Mouse (Mus musculus) liver, embryonic 16.5 days (tissue): ENCODE measurements around the gene Cxcr4. TPM values are rescaled to one million over a fixed set of nuclear protein-coding genes. Genes with fewer than 3 reads are reported as not detected.

Experiments used
- ATAC-seq: fragments of 200-750 bp; cut with Nextera tagmentation; 2 replicates; pipeline ENCODE4 v1.8.0; 2017; ENCODE audit warnings: low read depth, mild to moderate bottlenecking, moderate number of reproducible peaks, moderate library complexity
- H3K27ac ChIP-seq: fragments of 300-500 bp; sonication (generic); 2 replicates; pipeline ENCODE4 v1.5.1; 2014; ENCODE audit warnings: mild to moderate bottlenecking, low read length
- H3K27me3 ChIP-seq: fragments of 300-500 bp; sonication (generic); 2 replicates; pipeline ENCODE4 v1.6.1; 2014; ENCODE audit warnings: low read depth, low read length, mixed read lengths; ENCODE audit not compliant: control insufficient read depth, insufficient read depth
- H3K36me3 ChIP-seq: fragments of 300-500 bp; sonication (generic); 2 replicates; pipeline ENCODE4 v1.6.1; 2014; ENCODE audit warnings: mild to moderate bottlenecking; ENCODE audit not compliant: control insufficient read depth, insufficient read depth
- H3K4me1 ChIP-seq: fragments of 300-500 bp; sonication (generic); 2 replicates; pipeline ENCODE4 v1.6.1; 2014; ENCODE audit warnings: low read depth, low read length, mixed read lengths; ENCODE audit not compliant: control insufficient read depth
- H3K4me2 ChIP-seq: fragments of 300-500 bp; sonication (generic); 2 replicates; pipeline ENCODE4 v1.6.1; 2014; ENCODE audit warnings: low read depth, low read length, mixed read lengths
- H3K4me3 ChIP-seq: fragments of 300-500 bp; sonication (generic); 2 replicates; pipeline ENCODE4 v1.5.1; 2014; ENCODE audit warnings: low read depth, mild to moderate bottlenecking, low read length
- H3K9ac ChIP-seq: fragments of 300-500 bp; sonication (generic); 2 replicates; pipeline ENCODE4 v1.6.1; 2014; ENCODE audit warnings: low read depth, low read length
- H3K9me3 ChIP-seq: fragments of 300-500 bp; sonication (generic); replicated peaks from 2 replicates; pipeline ENCODE4 v1.6.1; 2016; ENCODE audit warnings: low read length; ENCODE audit not compliant: control insufficient read depth
- WGBS: fragments of 180-500 bp; shearing (Covaris S2); extraction: QIAGEN DNeasy Blood & Tissue Kit; methylation state at CpG from one replicate; pipeline ENCODE4 v1.1.7; 2014; ENCODE audit not compliant: insufficient replicate concordance; 5-methylcytosine and 5-hydroxymethylcytosine counted together
- polyA plus RNA-seq: library from polyadenylated mRNA; unstranded; fragments of >200 nt; fragmentation: Nextera tagmentation; extraction: Ambion mirVana; gene quantifications from 2 replicates; pipeline ENCODE4 v1.2.1, GENCODE M21; 2015

Gene Cxcr4
- polyA plus RNA-seq, 1 experiment from 2014 or later = 2.5 TPM

DNA sequence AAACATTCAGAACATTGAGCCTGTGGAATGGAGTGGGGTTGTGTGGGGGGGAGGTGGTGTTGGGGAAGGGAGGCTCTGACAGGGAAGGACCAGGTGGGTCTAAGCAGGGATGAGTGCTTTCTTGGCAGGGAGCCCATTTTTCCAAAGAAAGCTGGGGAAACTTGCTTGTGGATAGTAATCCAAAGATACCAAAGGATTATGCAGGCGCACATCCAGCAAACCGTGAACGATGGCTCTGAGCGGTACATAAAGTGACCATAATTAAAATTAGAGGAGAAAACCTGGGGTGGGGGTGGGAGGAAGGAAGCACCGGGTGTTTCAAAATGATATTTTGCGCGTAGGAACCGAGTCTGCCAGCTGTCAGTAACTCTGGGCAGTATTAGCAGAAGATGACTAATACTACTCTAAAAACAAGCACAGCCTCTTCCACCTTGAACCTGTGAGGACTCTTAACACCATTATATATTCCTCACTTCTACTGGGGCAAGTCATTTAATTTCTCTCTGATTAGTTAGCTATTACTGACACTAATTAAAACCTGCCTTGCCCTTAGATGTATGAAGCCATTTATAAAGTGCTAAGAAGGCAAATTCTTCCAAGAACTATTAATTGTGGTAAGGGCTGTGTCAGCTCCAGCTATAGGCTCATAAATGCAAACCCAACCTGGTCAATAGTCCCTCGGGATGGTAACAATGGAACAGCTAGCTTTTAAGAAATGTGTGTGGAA is 30.9 kb upstream of the Cxcr4 start:
- no peak for ATAC-seq
- H3K4me3 ChIP-seq = no peak overlapping the region
- H3K4me1 ChIP-seq = no peaks in the 10 kb centered on the region
- H3K27me3 ChIP-seq = no peaks in the 10 kb centered on the region
- H3K27ac ChIP-seq = no peak overlapping the region
- no peaks in the 10 kb centered on the region for H3K36me3 ChIP-seq
- H3K9me3 ChIP-seq = no peaks in the 10 kb centered on the region
- H3K9ac ChIP-seq = no peak overlapping the region
- H3K4me2 ChIP-seq = no peak overlapping the region
- WGBS = 20% methylated on average over 9 of the region's 9 CpGs

DNA sequence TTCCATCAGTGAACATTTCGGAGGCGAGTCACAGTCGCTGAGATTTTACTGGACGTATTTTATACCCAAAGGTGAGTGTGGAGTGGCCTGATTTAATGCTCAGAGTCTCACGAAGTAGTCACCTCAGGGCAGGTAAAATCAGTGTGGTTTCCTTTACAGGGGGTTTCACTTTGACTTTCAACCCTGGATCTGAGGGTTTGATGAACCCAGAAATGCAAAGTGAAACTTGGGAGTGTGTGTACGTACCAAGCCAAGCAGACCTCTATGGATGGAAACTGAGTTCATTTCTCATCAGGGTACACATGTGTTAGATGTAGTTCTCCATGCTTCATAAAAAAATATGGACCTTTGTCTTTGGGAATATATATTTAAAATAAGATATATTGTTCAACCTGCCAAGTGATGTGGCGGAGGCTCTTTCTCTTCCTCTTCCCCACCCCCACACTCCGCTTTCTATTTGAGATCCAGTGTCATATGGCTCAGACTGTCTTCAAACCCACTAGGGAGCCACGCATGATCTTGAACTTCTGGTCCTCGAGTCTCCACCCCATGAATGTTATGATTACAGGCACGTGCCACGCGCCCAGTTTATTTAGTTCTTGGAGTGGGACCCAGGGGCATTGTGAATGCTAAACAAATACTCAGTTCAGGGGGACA is 25.7 kb upstream of the Cxcr4 start:
- no peak overlapping the region for H3K9ac ChIP-seq
- H3K27ac ChIP-seq = no peak overlapping the region
- no peak overlapping the region for H3K4me3 ChIP-seq
- no peak overlapping the region for H3K4me2 ChIP-seq
- ATAC-seq = no peak
- H3K27me3 ChIP-seq = no peaks in the 10 kb centered on the region
- H3K4me1 ChIP-seq = no peaks in the 10 kb centered on the region; the same call in 1 of the 2 replicates
- 70% methylated on average over 13 of the region's 13 CpGs for WGBS
- H3K9me3 ChIP-seq = no peaks in the 10 kb centered on the region
- H3K36me3 ChIP-seq = no peaks in the 10 kb centered on the region

DNA sequence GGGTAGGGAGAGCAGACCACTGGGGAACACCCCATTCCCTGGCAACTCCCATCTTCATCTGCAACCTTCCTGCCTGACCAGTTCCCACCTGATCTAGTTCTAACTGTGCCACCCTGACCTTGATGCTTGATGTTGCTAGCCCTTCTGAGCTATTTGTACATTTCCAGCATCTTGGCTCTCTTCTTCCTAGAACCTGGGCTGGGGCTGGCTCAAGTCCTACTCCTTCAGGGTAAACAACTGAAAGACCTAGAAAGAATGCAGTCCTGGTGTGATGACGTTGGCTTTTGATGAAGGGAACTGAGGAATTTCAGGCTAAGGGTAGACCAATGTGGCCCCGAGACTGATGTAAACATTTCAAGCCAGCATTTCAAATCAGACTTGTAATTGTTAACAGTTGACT is 24.5 kb upstream of the Cxcr4 start:
- Histone ChIP-seq H3K36me3 (no peaks in the 10 kb centered on the region), H3K27ac (no peak overlapping the region), H3K4me1 (no peaks in the 10 kb centered on the region; the same call in 1 of the 2 replicates), H3K9ac (no peak overlapping the region), H3K27me3 (no peaks in the 10 kb centered on the region), H3K4me2 (no peak overlapping the region), H3K4me3 (no peak overlapping the region), H3K9me3 (no peaks in the 10 kb centered on the region)
- WGBS = 58% methylated on average over 2 of the region's 2 CpGs
- ATAC-seq = no peak

DNA sequence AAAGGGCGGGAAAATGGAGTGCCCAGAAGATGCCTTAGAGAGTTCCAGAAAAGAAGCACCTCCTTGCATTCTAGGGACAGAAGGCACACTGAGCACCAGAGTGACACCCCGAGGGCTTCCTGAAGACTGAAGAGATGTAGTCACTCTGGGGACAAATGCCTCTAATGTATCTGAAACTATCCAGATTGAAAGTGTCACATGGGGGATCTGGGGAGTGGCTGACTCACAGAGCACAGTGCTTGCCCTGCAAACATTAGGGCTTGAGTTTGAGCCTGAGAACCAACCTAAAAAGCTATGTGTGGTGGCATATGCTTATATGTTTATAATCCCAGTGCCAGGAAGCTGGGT is 23.3 kb upstream of the Cxcr4 start:
- no peaks in the 10 kb centered on the region for H3K36me3 ChIP-seq
- no peak overlapping the region for H3K4me2 ChIP-seq
- ATAC-seq = no peak
- no peaks in the 10 kb centered on the region for H3K9me3 ChIP-seq
- no peaks in the 10 kb centered on the region for H3K27me3 ChIP-seq
- no peak overlapping the region for H3K4me3 ChIP-seq
- no peak overlapping the region for H3K9ac ChIP-seq
- H3K4me1 ChIP-seq = no peaks in the 10 kb centered on the region; the same call in 1 of the 2 replicates
- peak overlapping the region; percentile 43 for H3K27ac ChIP-seq
- WGBS = 25% methylated on average over 2 of the region's 2 CpGs

DNA sequence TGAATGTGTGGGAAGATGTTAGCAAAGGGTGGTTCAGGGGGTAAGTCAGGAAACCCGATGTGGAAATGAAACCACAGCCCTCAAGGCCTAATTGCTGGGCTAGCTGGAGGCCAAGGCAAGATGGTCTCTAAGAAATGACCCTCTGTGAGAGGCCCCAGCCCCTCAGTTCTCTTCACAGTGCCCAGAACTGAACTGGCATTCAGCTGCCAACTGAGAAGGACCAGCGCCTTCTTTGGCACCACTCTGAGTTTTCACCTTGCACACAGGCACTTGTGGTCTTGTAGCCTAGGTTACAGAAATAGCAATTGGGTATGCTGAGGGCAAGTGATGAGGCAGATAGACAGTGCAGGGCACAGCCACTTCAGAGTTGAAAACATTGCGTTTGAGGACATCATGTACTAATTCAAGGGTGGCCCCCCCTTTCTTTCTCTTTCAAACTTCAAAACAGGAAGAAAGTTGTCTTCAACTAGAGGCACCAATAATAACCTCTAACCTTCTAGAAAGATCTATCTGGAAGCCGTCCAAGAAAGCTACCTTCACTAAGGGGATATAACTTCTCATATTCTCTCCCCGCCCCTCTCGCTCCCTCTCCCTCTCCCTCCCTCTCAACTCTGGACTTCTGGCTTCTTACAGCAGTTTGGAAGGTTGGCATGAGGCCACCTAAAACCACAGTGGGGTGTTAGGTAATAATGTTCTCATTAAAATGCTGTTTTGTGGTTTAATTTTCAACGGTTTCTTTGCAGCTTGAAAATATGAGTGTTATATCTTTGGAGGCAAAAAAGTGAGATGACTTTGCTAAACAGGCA is 22.8 kb upstream of the Cxcr4 start:
- H3K9me3 ChIP-seq = no peaks in the 10 kb centered on the region
- ATAC-seq = 0 out of 2 replicates have a peak, but pooled peaks have one; percentile 38
- WGBS = 23% methylated on average over 7 of the region's 7 CpGs
- no peaks in the 10 kb centered on the region for H3K27me3 ChIP-seq
- H3K27ac ChIP-seq = peak overlapping the region; percentile 74
- no peak overlapping the region for H3K4me3 ChIP-seq
- no peaks in the 10 kb centered on the region; the same call in 1 of the 2 replicates for H3K4me1 ChIP-seq
- H3K9ac ChIP-seq = no peak overlapping the region
- no peak overlapping the region for H3K4me2 ChIP-seq
- H3K36me3 ChIP-seq = no peaks in the 10 kb centered on the region

DNA sequence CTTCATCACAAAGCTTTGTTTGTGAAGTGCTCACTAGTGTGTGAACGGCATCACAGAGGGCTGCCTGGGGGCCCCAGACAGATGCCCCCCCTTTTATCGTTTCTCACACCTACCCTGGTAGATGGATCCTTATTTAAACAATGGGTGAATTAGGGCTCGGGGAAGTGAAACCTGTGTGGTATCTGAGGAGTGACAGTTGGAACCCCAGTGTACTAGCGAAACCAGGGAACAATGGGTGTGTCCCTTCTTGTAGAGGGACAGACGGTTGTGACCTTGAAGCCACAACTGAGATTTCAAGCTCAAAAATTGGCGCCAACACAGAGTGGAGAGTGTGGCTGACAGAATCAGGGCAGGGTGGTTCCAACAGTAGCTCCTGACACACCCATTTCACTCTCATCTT is 16.0 kb upstream of the Cxcr4 start:
- no peak overlapping the region for H3K4me2 ChIP-seq
- no peak overlapping the region for H3K4me3 ChIP-seq
- H3K27me3 ChIP-seq = no peaks in the 10 kb centered on the region
- ATAC-seq = peak; percentile 24; the same call in 1 of the 2 replicates
- H3K4me1 ChIP-seq = no peaks in the 10 kb centered on the region; the same call in 1 of the 2 replicates
- H3K9me3 ChIP-seq = no peaks in the 10 kb centered on the region
- no peak overlapping the region for H3K9ac ChIP-seq
- WGBS = 30% methylated on average over 6 of the region's 6 CpGs
- H3K27ac ChIP-seq = no peak overlapping the region
- no peaks in the 10 kb centered on the region for H3K36me3 ChIP-seq

DNA sequence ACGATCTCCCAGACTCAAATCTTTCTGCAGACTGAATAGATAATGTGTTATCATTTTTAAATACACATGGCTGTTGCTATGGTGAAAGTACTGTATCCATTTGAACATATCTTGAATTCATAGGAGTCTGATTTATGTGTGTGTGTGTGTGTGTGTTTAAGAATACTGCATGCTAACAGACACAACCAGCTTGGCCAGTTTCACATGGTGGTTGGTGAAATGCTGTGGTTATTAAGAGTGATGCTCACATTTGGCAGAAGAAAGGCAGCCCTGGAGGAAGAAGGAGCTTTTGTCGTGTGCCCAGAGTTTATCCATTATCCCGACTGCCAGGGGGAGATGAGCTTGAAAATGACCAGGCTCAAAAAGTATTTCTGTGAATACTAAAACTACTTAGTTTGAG is 15.3 kb upstream of the Cxcr4 start:
- Histone ChIP-seq H3K9ac (no peak overlapping the region), H3K4me1 (no peaks in the 10 kb centered on the region), H3K36me3 (no peaks in the 10 kb centered on the region), H3K27me3 (no peaks in the 10 kb centered on the region), H3K4me3 (no peak overlapping the region), H3K9me3 (no peaks in the 10 kb centered on the region), H3K27ac (no peak overlapping the region), H3K4me2 (no peak overlapping the region)
- no peak for ATAC-seq
- 35% methylated on average over 3 of the region's 3 CpGs for WGBS

DNA sequence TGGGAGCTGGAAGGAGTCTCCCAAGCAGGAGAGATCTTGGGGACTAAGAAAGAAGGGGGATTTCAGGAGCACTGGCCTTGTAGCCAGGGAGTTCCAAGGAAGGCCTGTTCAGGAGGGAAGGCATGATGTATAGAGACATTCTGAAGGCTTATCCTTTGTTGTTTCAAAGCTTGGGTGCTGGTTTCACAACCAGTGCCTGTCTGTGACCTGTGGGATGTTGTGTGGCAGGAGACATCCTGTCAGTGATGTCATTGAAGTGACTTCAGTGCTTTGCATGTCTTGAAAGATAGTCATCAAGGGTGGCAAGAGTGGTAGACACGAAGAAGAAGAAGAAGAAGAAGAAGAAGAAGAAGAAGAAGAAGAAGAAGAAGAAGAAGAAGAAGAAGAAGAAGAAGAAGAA is 13.7 kb upstream of the Cxcr4 start:
- Histone ChIP-seq H3K27ac (no peak overlapping the region), H3K4me1 (no peaks in the 10 kb centered on the region), H3K36me3 (no peaks in the 10 kb centered on the region), H3K4me2 (no peak overlapping the region), H3K9me3 (no peaks in the 10 kb centered on the region), H3K9ac (no peak overlapping the region), H3K27me3 (no peaks in the 10 kb centered on the region), H3K4me3 (no peak overlapping the region)
- WGBS = 13% methylated on average over 1 of the region's 1 CpGs
- ATAC-seq = no peak
